Mouse (Mus musculus) CH12.LX (cell line): ENCODE results near the gene Padi1.

Experiments used
- CHD1 ChIP-seq: IDR thresholded peaks from 2 replicates; pipeline ENCODE4 v1.6.1; 2012; ENCODE audit warnings: low read depth, low read length, improper control_type of control experiment, inconsistent platforms
- EP300 ChIP-seq: IDR thresholded peaks from 2 replicates; pipeline ENCODE4 v1.6.1; 2011; ENCODE audit warnings: low read length, improper control_type of control experiment
- ETS1 ChIP-seq: conservative IDR thresholded peaks from 2 replicates; pipeline ENCODE4 v1.6.1; 2012; ENCODE audit warnings: low read depth, mild to moderate bottlenecking, inconsistent platforms, low read length, improper control_type of control experiment, moderate library complexity
- GABPA ChIP-seq: IDR thresholded peaks from 2 replicates; pipeline ENCODE4 v1.6.1; 2012; ENCODE audit warnings: low read depth, low read length, improper control_type of control experiment, inconsistent platforms; ENCODE audit not compliant: insufficient replicate concordance
- NRF1 ChIP-seq: IDR thresholded peaks from 2 replicates; pipeline ENCODE4 v1.6.1; 2014; ENCODE audit warnings: low read depth, mild to moderate bottlenecking, inconsistent platforms, low read length, improper control_type of control experiment, moderate library complexity
- PAX5 ChIP-seq: IDR thresholded peaks from 2 replicates; pipeline ENCODE4 v1.6.1; 2012; ENCODE audit warnings: low read length, inconsistent platforms, mixed read lengths
- RAD21 ChIP-seq: IDR thresholded peaks from 2 replicates; pipeline ENCODE4 v1.6.1; 2011; ENCODE audit warnings: low read depth, mild to moderate bottlenecking, low read length, improper control_type of control experiment, moderate library complexity

GRCm38 (mm10) chr4:140804601-140805000, 41.0 kb downstream of the Padi1 start:
- TF ChIP-seq NRF1 (no peak), GABPA (no peak), ETS1 (no peak), PAX5 (no peak), EP300 (no peak), CHD1 (no peak), RAD21 (no peak)
